Mouse (Mus musculus): ENCODE measurements around the gene Trim8. TPM values are rescaled to one million over a fixed set of nuclear protein-coding genes. Genes with fewer than 3 reads are reported as not detected.

Gene Trim8
- polyA plus RNA-seq, 1 experiment from 2014 or later, result 24.6 TPM

GRCm38 (mm10) chr19:46466160-46466559, 35.3 kb upstream of the Trim8 start:
- 77% methylated on average over 6 of the region's 6 CpGs for WGBS
- Histone ChIP-seq H3K27ac (replicated peaks) (0 out of 2 replicates have a peak overlapping the region, but pooled peaks have one; percentile 9), H3K27me3 (ENCODE audit: low read depth, poor library complexity, severe bottlenecking) (no peaks in the 10 kb centered on the region), H3K4me3 (no peak overlapping the region), H3K4me1 (peaks cover 42% of the 10 kb centered on the region), H3K9me3 (replicated peaks) (no peaks in the 10 kb centered on the region), H3K36me3 (peaks cover 58% of the 10 kb centered on the region)
- no peak for DNase-seq (ENCODE audit: low spot score)

GRCm38 (mm10) chr19:46467051-46467503, 34.4 kb upstream of the Trim8 start:
- Histone ChIP-seq H3K27me3 (ENCODE audit: low read depth, poor library complexity, severe bottlenecking) (no peaks in the 10 kb centered on the region), H3K36me3 (peaks cover 50% of the 10 kb centered on the region), H3K4me3 (no peak overlapping the region), H3K9me3 (replicated peaks) (no peaks in the 10 kb centered on the region), H3K4me1 (peaks cover 51% of the 10 kb centered on the region), H3K27ac (replicated peaks) (no peak overlapping the region)
- no peak for DNase-seq (ENCODE audit: low spot score)
- WGBS, result 78% methylated on average over 3 of the region's 3 CpGs

GRCm38 (mm10) chr19:46470364-46471240, 30.9 kb upstream of the Trim8 start:
- Histone ChIP-seq H3K4me3 (no peak overlapping the region), H3K36me3 (peaks cover 59% of the 10 kb centered on the region), H3K4me1 (peaks cover 65% of the 10 kb centered on the region), H3K27me3 (ENCODE audit: low read depth, poor library complexity, severe bottlenecking) (no peaks in the 10 kb centered on the region), H3K9me3 (replicated peaks) (no peaks in the 10 kb centered on the region), H3K27ac (replicated peaks) (peak overlapping the region; percentile 65)
- 35% methylated on average over 17 of the region's 17 CpGs for WGBS
- peak; percentile 45 for DNase-seq (ENCODE audit: low spot score)

GRCm38 (mm10) chr19:46471324-46472093, 30.0 kb upstream of the Trim8 start:
- 0 out of 2 replicates have a peak overlapping the region, but pooled peaks have one; percentile 5 for H3K4me3 ChIP-seq
- H3K27me3 ChIP-seq (ENCODE audit: low read depth, poor library complexity, severe bottlenecking), result no peaks in the 10 kb centered on the region
- H3K4me1 ChIP-seq, result peaks cover 66% of the 10 kb centered on the region
- peaks cover 62% of the 10 kb centered on the region for H3K36me3 ChIP-seq
- H3K27ac ChIP-seq (replicated peaks), result peak overlapping the region; percentile 65
- 16% methylated on average over 10 of the region's 10 CpGs for WGBS
- peak; percentile 64 for DNase-seq (ENCODE audit: low spot score)
- no peaks in the 10 kb centered on the region for H3K9me3 ChIP-seq (replicated peaks)

GRCm38 (mm10) chr19:46477432-46477845, 24.1 kb upstream of the Trim8 start:
- no peak for DNase-seq (ENCODE audit: low spot score)
- Histone ChIP-seq H3K4me1 (peaks cover 77% of the 10 kb centered on the region), H3K27ac (replicated peaks) (peak overlapping the region; percentile 71), H3K4me3 (no peak overlapping the region), H3K36me3 (peaks cover 81% of the 10 kb centered on the region), H3K27me3 (ENCODE audit: low read depth, poor library complexity, severe bottlenecking) (no peaks in the 10 kb centered on the region), H3K9me3 (replicated peaks) (no peaks in the 10 kb centered on the region)
- WGBS, result 28% methylated on average over 10 of the region's 10 CpGs

- DNase-seq (ENCODE audit: low spot score), result no peak
- Histone ChIP-seq H3K27ac (replicated peaks) (peak overlapping the region; percentile 71), H3K27me3 (ENCODE audit: low read depth, poor library complexity, severe bottlenecking) (no peaks in the 10 kb centered on the region), H3K4me1 (peaks cover 77% of the 10 kb centered on the region), H3K4me3 (no peak overlapping the region), H3K9me3 (replicated peaks) (no peaks in the 10 kb centered on the region), H3K36me3 (peaks cover 75% of the 10 kb centered on the region)
- 84% methylated on average over 4 of the region's 4 CpGs for WGBS
Measured at GRCm38 (mm10) chr19:46478242-46478641, 23.3 kb upstream of the Trim8 start.

- 72% methylated on average over 5 of the region's 5 CpGs for WGBS
- no peak overlapping the region for H3K4me3 ChIP-seq
- H3K4me1 ChIP-seq, result peaks cover 81% of the 10 kb centered on the region
- peaks cover 72% of the 10 kb centered on the region for H3K36me3 ChIP-seq
- peak overlapping the region; percentile 71 for H3K27ac ChIP-seq (replicated peaks)
- DNase-seq (ENCODE audit: low spot score), result no peak
- H3K27me3 ChIP-seq (ENCODE audit: low read depth, poor library complexity, severe bottlenecking), result no peaks in the 10 kb centered on the region
- H3K9me3 ChIP-seq (replicated peaks), result no peaks in the 10 kb centered on the region
Measured at GRCm38 (mm10) chr19:46478826-46479225, 22.7 kb upstream of the Trim8 start.

- Histone ChIP-seq H3K4me3 (no peak overlapping the region), H3K27ac (replicated peaks) (peak overlapping the region; percentile 71), H3K9me3 (replicated peaks) (no peaks in the 10 kb centered on the region), H3K4me1 (peaks cover 88% of the 10 kb centered on the region), H3K27me3 (ENCODE audit: low read depth, poor library complexity, severe bottlenecking) (no peaks in the 10 kb centered on the region), H3K36me3 (peaks cover 72% of the 10 kb centered on the region)
- WGBS, result 85% methylated on average over 21 of the region's 21 CpGs
- no peak for DNase-seq (ENCODE audit: low spot score)
Measured at GRCm38 (mm10) chr19:46479306-46480075, 22.0 kb upstream of the Trim8 start.

GRCm38 (mm10) chr19:46480624-46481345, 20.7 kb upstream of the Trim8 start:
- H3K9me3 ChIP-seq (replicated peaks), result no peaks in the 10 kb centered on the region
- WGBS, result 79% methylated on average over 10 of the region's 10 CpGs
- H3K4me1 ChIP-seq, result peaks cover 99% of the 10 kb centered on the region
- H3K27me3 ChIP-seq (ENCODE audit: low read depth, poor library complexity, severe bottlenecking), result no peaks in the 10 kb centered on the region
- no peak overlapping the region for H3K4me3 ChIP-seq
- H3K36me3 ChIP-seq, result peaks cover 72% of the 10 kb centered on the region
- DNase-seq (ENCODE audit: low spot score), result no peak
- H3K27ac ChIP-seq (replicated peaks), result peak overlapping the region; percentile 71

- WGBS, result 12% methylated on average over 3 of the region's 3 CpGs
- Histone ChIP-seq H3K36me3 (peaks cover 72% of the 10 kb centered on the region), H3K4me3 (peak overlapping the region; percentile 22; the same call in 1 of the 2 replicates), H3K9me3 (replicated peaks) (no peaks in the 10 kb centered on the region), H3K27me3 (ENCODE audit: low read depth, poor library complexity, severe bottlenecking) (no peaks in the 10 kb centered on the region), H3K4me1 (peaks cover 99% of the 10 kb centered on the region), H3K27ac (replicated peaks) (peak overlapping the region; percentile 71)
- DNase-seq (ENCODE audit: low spot score), result no peak
Measured at GRCm38 (mm10) chr19:46481352-46481751, 20.1 kb upstream of the Trim8 start.

- H3K36me3 ChIP-seq, result peaks cover 74% of the 10 kb centered on the region
- H3K4me3 ChIP-seq, result peak overlapping the region; percentile 22; the same call in 1 of the 2 replicates
- 15% methylated on average over 4 of the region's 4 CpGs for WGBS
- no peak for DNase-seq (ENCODE audit: low spot score)
- peak overlapping the region; percentile 71 for H3K27ac ChIP-seq (replicated peaks)
- no peaks in the 10 kb centered on the region for H3K9me3 ChIP-seq (replicated peaks)
- no peaks in the 10 kb centered on the region for H3K27me3 ChIP-seq (ENCODE audit: low read depth, poor library complexity, severe bottlenecking)
- peaks cover 99% of the 10 kb centered on the region for H3K4me1 ChIP-seq
Measured at GRCm38 (mm10) chr19:46481756-46482155, 19.7 kb upstream of the Trim8 start.
